Mouse (Mus musculus): Measurements from ENCODE around the gene Tmem242.

GRCm38 (mm10) chr17:5412301-5412700 is 27.8 kb downstream of the Tmem242 start:
- TF ChIP-seq CTCF (IDR thresholded peaks at IDR 0.05; ENCODE audit: borderline replicate concordance, control insufficient read depth, extremely low read depth, insufficient read depth, low read length, poor library complexity) = no peak
- no peak for TF ChIP-seq POLR2A (IDR thresholded peaks at IDR 0.05; ENCODE audit: control insufficient read depth, extremely low read depth, insufficient read depth, low read length, poor library complexity)
